Mouse (Mus musculus) adrenal gland, postnatal 36 days (tissue): ENCODE measurements around the gene Gm10096. TPM values are rescaled to one million over a fixed set of nuclear protein-coding genes. Genes with fewer than 3 reads are reported as not detected.
"Not testable (repeated sequence)": the region's sequence is repeated elsewhere in the genome, so short reads cannot be mapped to it uniquely, and the experiment has no call there.

ENCODE experiments used
- DNase-seq, 2 experiments: peaks; one replicate each; pipeline ENCODE4 v3.0.0; 2021; ENCODE audit warnings: mixed read lengths in 1 of 2
- long read RNA-seq, 2 experiments: library from polyadenylated mRNA; stranded (forward); transcript quantifications; one replicate each; pipeline ENCODE4 v2.0.0; 2021; ENCODE audit warnings: borderline sequencing depth in 2 of 2
- total RNA-seq, 2 experiments: library from RNA; stranded (reverse); gene quantifications; 2 replicates each; pipeline ENCODE4 v1.2.3; 2021

Gm10096 gene
- not detected for total RNA-seq
- long read RNA-seq, experiment 1: 0 reads
- long read RNA-seq, experiment 2: 0 reads

GRCm38 (mm10) chrX:28954602-28955001 is at the start of gene Gm10096:
TSS of gene Gm10096 (minus strand) at chrX:28954702.
- DNase-seq: not testable (repeated sequence)
